Mouse (Mus musculus) CH12.LX (cell line): Measurements from ENCODE around the gene Nsun7.

ENCODE experiments used
- CTCF ChIP-seq, 2 experiments: IDR thresholded peaks in 1 of 2; conservative IDR thresholded peaks in 1 of 2; 2 replicates each; pipeline ENCODE4 v1.5.1; 2011 to 2012; ENCODE audit warnings: low read depth in 2 of 2, low read length in 2 of 2, improper control_type of control experiment in 1 of 2, inconsistent platforms in 1 of 2, mild to moderate bottlenecking in 1 of 2, moderate library complexity in 1 of 2
- E2F4 ChIP-seq: IDR thresholded peaks from 2 replicates; pipeline ENCODE4 v1.6.1; 2011; ENCODE audit warnings: low read depth, low read length, improper control_type of control experiment; ENCODE audit not compliant: insufficient replicate concordance
- HCFC1 ChIP-seq: IDR thresholded peaks from 2 replicates; pipeline ENCODE4 v1.6.1; 2012; ENCODE audit warnings: low read depth, mild to moderate bottlenecking, inconsistent platforms, low read length, improper control_type of control experiment
- JUND ChIP-seq: conservative IDR thresholded peaks from 2 replicates; pipeline ENCODE4 v1.6.1; 2011; ENCODE audit warnings: low read depth, low read length, improper control_type of control experiment
- MAX ChIP-seq: IDR thresholded peaks from 2 replicates; pipeline ENCODE4 v1.6.1; 2011; ENCODE audit warnings: low read length, improper control_type of control experiment
- MEF2A ChIP-seq: IDR thresholded peaks from 2 replicates; pipeline ENCODE4 v1.6.1; 2014; ENCODE audit warnings: low read depth, mild to moderate bottlenecking, inconsistent platforms, low read length, improper control_type of control experiment, borderline replicate concordance
- POLR2A ChIP-seq: IDR thresholded peaks from 2 replicates; pipeline ENCODE4 v1.6.1; 2011; ENCODE audit warnings: low read depth, mild to moderate bottlenecking, improper control_type of control experiment, low read length
- RAD21 ChIP-seq: IDR thresholded peaks from 2 replicates; pipeline ENCODE4 v1.6.1; 2011; ENCODE audit warnings: low read depth, mild to moderate bottlenecking, low read length, improper control_type of control experiment, moderate library complexity

DNA sequence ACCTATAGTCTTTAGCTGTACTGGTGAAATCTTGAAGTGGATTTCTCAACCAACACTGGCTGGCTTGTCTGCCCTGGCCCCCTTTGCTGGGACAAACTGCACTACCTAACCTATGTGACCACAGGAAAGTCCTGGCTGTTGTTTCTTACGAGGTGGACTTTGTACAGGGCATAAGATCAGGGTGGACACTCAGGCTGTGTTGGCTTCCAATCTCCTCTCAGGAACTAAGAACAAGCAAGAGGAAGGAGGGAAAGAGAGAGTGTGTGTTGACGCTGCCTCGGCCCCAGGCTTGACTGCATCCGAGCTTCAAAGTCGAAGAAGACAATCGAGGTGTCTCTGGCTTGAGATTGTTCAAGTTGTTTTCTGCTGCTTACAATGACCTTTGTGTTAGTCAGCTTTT lies 87.1 kb downstream of the Nsun7 start:
- no peak for TF ChIP-seq E2F4
- no peak for TF ChIP-seq JUND
- no peak for TF ChIP-seq POLR2A
- no peak for TF ChIP-seq CTCF (conservative IDR thresholded peaks at IDR 0.05 in 1 of 2, IDR thresholded peaks at IDR 0.05 in 1 of 2; ENCODE audit: low read depth in 2 of 2, low read length in 2 of 2)
- no peak for TF ChIP-seq MEF2A
- no peak for TF ChIP-seq MAX
- TF ChIP-seq RAD21 = no peak
- no peak for TF ChIP-seq HCFC1
